Mouse (Mus musculus) CD4-positive, CD25-positive, alpha-beta regulatory T cell (primary cell): Measurements from ENCODE around the gene Wdr25. TPM values are rescaled to one million over a fixed set of nuclear protein-coding genes. Genes with fewer than 3 reads are reported as not detected.

Experiments
- polyA plus RNA-seq: library from polyadenylated mRNA; unstranded; fragments of 100-300 nt; shearing (Covaris generic); gene quantifications from one replicate; pipeline ENCODE4 v1.2.1, GENCODE M21; 2017

The Wdr25 gene
- 9.4 TPM for polyA plus RNA-seq

DNA sequence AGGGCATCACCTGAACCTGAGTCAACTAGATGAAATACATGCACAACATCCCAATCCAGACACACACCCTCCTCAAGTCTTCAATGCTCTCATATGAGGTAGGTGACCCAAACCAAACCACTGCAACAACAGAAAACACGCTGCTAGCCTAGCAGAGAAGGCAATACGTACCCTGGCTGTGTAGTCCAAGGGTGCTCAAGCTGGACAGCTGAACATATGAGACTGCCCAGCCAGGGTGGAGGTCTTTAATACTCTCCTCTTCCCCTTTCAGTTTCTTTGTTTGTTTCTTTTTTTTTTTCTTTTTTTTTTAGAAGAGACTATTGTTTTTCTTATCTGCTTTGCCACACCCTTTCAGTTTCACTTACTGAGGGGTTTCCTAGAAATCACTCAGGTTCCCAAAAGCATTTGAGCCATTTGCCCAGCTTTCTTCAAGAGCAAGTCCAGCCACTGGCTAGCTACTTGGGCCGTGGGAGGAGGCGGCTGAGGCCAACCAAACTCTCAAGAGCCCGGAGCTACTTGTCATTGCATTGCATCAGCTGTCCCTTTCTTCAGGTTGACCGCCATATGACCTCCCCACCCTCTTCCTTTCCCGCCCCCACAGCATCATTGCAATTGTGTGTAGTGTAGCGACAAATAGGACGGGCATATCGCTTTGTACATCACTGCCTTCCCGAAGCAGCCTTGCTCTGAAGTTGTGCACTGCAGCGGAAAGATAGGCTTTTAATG, at the start of gene Wdr25:
Gene Wdr25, plus strand, starts transcription at position 643 of the 726 bp plus-strand sequence.

GRCm38 (mm10) chr12:108893715-108894431, 442 bp downstream of the Wdr25 start, which contains the start of gene Wars:
Gene Wars, minus strand, starts transcription at chr12:108894174.

GRCm38 (mm10) chr12:109068167-109068653, 174.8 kb downstream of the Wdr25 start, which contains the start of gene Begain:
Gene Begain, minus strand, starts transcription at chr12:109068217.

Other genes with a start within 250 kb of the Wdr25 start
- gene Degs2, start 191.3 kb upstream of the Wdr25 start, polyA plus RNA-seq = 5.4 TPM
- gene Yy1, start 100.7 kb upstream of the Wdr25 start, polyA plus RNA-seq = 14.4 TPM
- 10.9 TPM for gene Slc25a29, start 57.7 kb upstream of the Wdr25 start, polyA plus RNA-seq
- 1.4 TPM for gene Slc25a47, start 57.6 kb upstream of the Wdr25 start, polyA plus RNA-seq
- gene Wars, start 543 bp downstream of the Wdr25 start, polyA plus RNA-seq = 83.3 TPM
- gene Begain, start 174.6 kb downstream of the Wdr25 start, polyA plus RNA-seq = 3.0 TPM